Mouse (Mus musculus) lung, postnatal 0 days (tissue): ENCODE measurements around the gene Dpp7. TPM values are rescaled to one million over a fixed set of nuclear protein-coding genes. Genes with fewer than 3 reads are reported as not detected.

Source experiments
- ATAC-seq: fragments of 200-750 bp; cut with Nextera tagmentation; 2 replicates; pipeline ENCODE4 v1.8.0; 2017; ENCODE audit warnings: moderate library complexity
- DNase-seq: peaks from one replicate; pipeline ENCODE4 v3.0.0-alpha.2; 2016; ENCODE audit warnings: low spot score
- H3K27ac ChIP-seq: fragments of 300-500 bp; sonication (generic); 2 replicates; pipeline ENCODE4 v1.5.1; 2014; ENCODE audit warnings: antibody characterized with exemption, mild to moderate bottlenecking, low read length, mixed read lengths
- H3K27me3 ChIP-seq: fragments of 300-500 bp; sonication (generic); replicated peaks from 2 replicates; pipeline ENCODE4 v1.6.1; 2014; ENCODE audit warnings: low read length, mixed read lengths; ENCODE audit not compliant: insufficient read depth
- H3K36me3 ChIP-seq: fragments of 300-500 bp; sonication (generic); 2 replicates; pipeline ENCODE4 v1.6.1; 2014; ENCODE audit warnings: low read length, mixed read lengths; ENCODE audit not compliant: insufficient read depth
- H3K4me1 ChIP-seq: fragments of 300-500 bp; sonication (generic); 2 replicates; pipeline ENCODE4 v1.6.1; 2014; ENCODE audit warnings: antibody characterized with exemption, low read depth, low read length, mixed read lengths; ENCODE audit not compliant: insufficient read depth
- H3K4me2 ChIP-seq: fragments of 300-500 bp; sonication (generic); replicated peaks from 2 replicates; pipeline ENCODE4 v1.6.1; 2014; ENCODE audit warnings: low read depth, mild to moderate bottlenecking, low read length, moderate library complexity, mixed read lengths
- H3K4me3 ChIP-seq: fragments of 300-500 bp; sonication (generic); 2 replicates; pipeline ENCODE4 v1.5.1; 2014; ENCODE audit warnings: low read depth, low read length
- H3K9ac ChIP-seq: fragments of 300-500 bp; sonication (generic); replicated peaks from 2 replicates; pipeline ENCODE4 v1.6.1; 2014; ENCODE audit warnings: low read depth, mild to moderate bottlenecking
- H3K9me3 ChIP-seq: fragments of 300-500 bp; sonication (generic); 2 replicates; pipeline ENCODE4 v1.6.1; 2016; ENCODE audit warnings: low read length, mixed read lengths
- CTCF ChIP-seq: IDR thresholded peaks from 2 replicates; pipeline ENCODE4 v1.5.1; 2016; ENCODE audit warnings: antibody characterized with exemption, mild to moderate bottlenecking
- EP300 ChIP-seq: IDR thresholded peaks from 2 replicates; pipeline ENCODE4 v1.6.1; 2016; ENCODE audit warnings: antibody characterized with exemption, mild to moderate bottlenecking, control low read depth
- WGBS: fragments of 180-500 bp; shearing (Covaris S2); extraction: QIAGEN DNeasy Blood & Tissue Kit; methylation state at CpG from one replicate; pipeline ENCODE4 v1.1.7; 2014; 5-methylcytosine and 5-hydroxymethylcytosine counted together
- polyA plus RNA-seq: library from polyadenylated mRNA; unstranded; fragments of >200 nt; fragmentation: Nextera tagmentation; extraction: Ambion mirVana; gene quantifications from 2 replicates; pipeline ENCODE4 v1.2.1, GENCODE M21; 2015

The Dpp7 gene
- polyA plus RNA-seq, 1 experiment from 2014 or later: 11.1 TPM

DNA sequence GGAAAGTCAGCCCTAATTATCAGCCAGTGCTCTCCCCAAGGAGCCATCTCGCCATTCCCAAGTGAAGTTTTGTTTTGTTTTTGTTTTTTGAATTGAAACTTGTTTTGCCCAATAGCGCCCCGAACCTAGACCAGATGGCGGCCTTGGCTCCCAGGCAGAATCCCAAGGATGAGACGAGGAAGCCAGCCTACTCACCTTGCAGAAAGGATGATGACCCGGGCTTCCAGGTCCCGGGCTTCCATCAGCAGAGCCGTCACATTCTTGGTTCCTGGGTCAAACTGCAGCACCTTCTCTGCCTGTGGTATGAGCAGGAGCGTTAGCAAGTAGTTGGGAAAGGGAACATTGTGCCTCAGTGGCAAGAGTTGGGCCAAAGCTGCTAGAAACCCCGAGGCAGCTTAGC is 46.0 kb downstream of the Dpp7 start:
- TF ChIP-seq CTCF: no peak
- no peak for TF ChIP-seq EP300
- H3K27ac ChIP-seq: no peak overlapping the region
- no peak overlapping the region for H3K4me3 ChIP-seq
- WGBS: 50% methylated on average over 10 of the region's 10 CpGs
- peaks cover 18% of the 10 kb centered on the region for H3K27me3 ChIP-seq
- ATAC-seq (no peak), DNase-seq (no peak)
- H3K9ac ChIP-seq: no peak overlapping the region
- H3K4me1 ChIP-seq: no peaks in the 10 kb centered on the region
- H3K36me3 ChIP-seq: no peaks in the 10 kb centered on the region
- H3K9me3 ChIP-seq: no peaks in the 10 kb centered on the region
- H3K4me2 ChIP-seq: no peak overlapping the region

- no peaks in the 10 kb centered on the region for H3K9me3 ChIP-seq
- DNase-seq (no peak), ATAC-seq (no peak)
- peaks cover 15% of the 10 kb centered on the region; the same call in 1 of the 2 replicates for H3K27me3 ChIP-seq
- no peak overlapping the region for H3K9ac ChIP-seq
- no peaks in the 10 kb centered on the region for H3K36me3 ChIP-seq
- H3K27ac ChIP-seq: no peak overlapping the region
- no peaks in the 10 kb centered on the region for H3K4me1 ChIP-seq
- 49% methylated on average over 14 of the region's 14 CpGs for WGBS
- TF ChIP-seq EP300: no peak
- no peak for TF ChIP-seq CTCF
- no peak overlapping the region for H3K4me3 ChIP-seq
- H3K4me2 ChIP-seq: 0 out of 2 replicates have a peak overlapping the region, but pooled peaks have one; percentile 60
Observed at GRCm38 (mm10) chr2:25305587-25306359, 50.4 kb downstream of the Dpp7 start.

GRCm38 (mm10) chr2:25304657-25305541 is 51.3 kb downstream of the Dpp7 start:
- Histone ChIP-seq H3K27me3 (peaks cover 9% of the 10 kb centered on the region; the same call in 1 of the 2 replicates), H3K36me3 (no peaks in the 10 kb centered on the region), H3K9me3 (no peaks in the 10 kb centered on the region), H3K4me1 (no peaks in the 10 kb centered on the region), H3K4me2 (peak overlapping the region; percentile 60), H3K27ac (no peak overlapping the region), H3K9ac (no peak overlapping the region), H3K4me3 (peak overlapping the region; percentile 34; the same call in 1 of the 2 replicates)
- TF ChIP-seq EP300 (no peak), CTCF (no peak)
- DNase-seq: no peak
- peak; percentile 14 for ATAC-seq
- 2% methylated on average over 43 of the region's 45 CpGs for WGBS

DNA sequence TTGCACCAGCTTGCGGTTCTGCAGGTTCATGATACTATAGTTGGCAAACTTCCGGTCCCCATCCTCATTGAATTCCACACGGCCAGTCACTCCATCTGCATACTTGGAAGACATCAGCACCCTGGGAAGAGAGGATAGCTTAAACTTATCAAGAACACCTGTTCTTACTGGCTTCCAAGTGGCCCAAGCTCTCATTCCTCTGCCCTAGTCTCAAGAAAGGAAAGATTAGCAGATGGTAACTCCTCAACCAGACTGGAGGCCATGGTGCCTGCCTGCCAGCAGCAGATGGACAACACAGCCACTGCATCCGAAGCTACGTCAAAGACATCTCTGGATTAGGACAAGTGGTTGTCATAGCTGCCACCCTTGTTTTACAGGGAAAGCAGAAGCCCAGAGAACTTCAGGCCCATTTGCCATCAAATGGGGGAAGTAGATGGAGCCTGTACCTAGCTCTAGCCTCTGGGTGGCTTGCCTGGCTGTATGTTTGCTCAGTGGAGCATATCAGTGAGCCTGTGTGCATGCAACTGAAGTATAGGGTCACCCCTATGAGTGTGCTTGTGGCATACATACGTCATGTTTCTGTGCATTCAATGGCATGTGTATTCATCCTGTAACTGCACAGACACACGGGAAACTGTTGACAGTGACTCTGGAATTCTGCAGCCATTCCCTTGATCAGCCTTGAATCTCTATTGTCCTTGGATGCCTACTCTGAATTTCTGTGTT is 52.1 kb downstream of the Dpp7 start:
- Histone ChIP-seq H3K4me1 (no peaks in the 10 kb centered on the region), H3K36me3 (no peaks in the 10 kb centered on the region), H3K4me3 (no peak overlapping the region), H3K9me3 (no peaks in the 10 kb centered on the region), H3K4me2 (no peak overlapping the region), H3K27ac (no peak overlapping the region), H3K9ac (no peak overlapping the region), H3K27me3 (peaks cover 9% of the 10 kb centered on the region; the same call in 1 of the 2 replicates)
- TF ChIP-seq EP300 (no peak), CTCF (no peak)
- no peak for DNase-seq
- no peak for ATAC-seq
- WGBS: 65% methylated on average over 7 of the region's 7 CpGs

- no peak overlapping the region for H3K4me2 ChIP-seq
- H3K4me1 ChIP-seq: no peaks in the 10 kb centered on the region
- DNase-seq: no peak
- no peak for ATAC-seq
- H3K27ac ChIP-seq: no peak overlapping the region
- H3K4me3 ChIP-seq: no peak overlapping the region
- H3K9ac ChIP-seq: no peak overlapping the region
- peaks cover 9% of the 10 kb centered on the region; the same call in 1 of the 2 replicates for H3K27me3 ChIP-seq
- no peaks in the 10 kb centered on the region for H3K9me3 ChIP-seq
- TF ChIP-seq EP300 (no peak), CTCF (no peak)
- WGBS: 79% methylated on average over 3 of the region's 3 CpGs
- no peaks in the 10 kb centered on the region for H3K36me3 ChIP-seq
Observed at GRCm38 (mm10) chr2:25303452-25303851, 52.7 kb downstream of the Dpp7 start.

Other genes starting within 250 kb of the Dpp7 start
- 14.1 and 16.0 TPM in 2 replicates for gene Nrarp, start 175.6 kb downstream of the Dpp7 start, polyA plus RNA-seq
- gene Tor4a, start 159.5 kb downstream of the Dpp7 start, polyA plus RNA-seq: 13.8 and 14.8 TPM in 2 replicates
- gene Nelfb, start 144.9 kb downstream of the Dpp7 start, polyA plus RNA-seq: 74.0 and 80.1 TPM in 2 replicates
- 0.12 TPM in 1 of 2 replicates, not detected in the other for gene Stpg3, start 141.7 kb downstream of the Dpp7 start, polyA plus RNA-seq
- 0.32 and 0.98 TPM in 2 replicates for gene Fam166a, start 137.6 kb downstream of the Dpp7 start, polyA plus RNA-seq
- 344 and 386 TPM in 2 replicates for gene Tubb4b, start 131.7 kb downstream of the Dpp7 start, polyA plus RNA-seq
- gene Slc34a3, start 122.0 kb downstream of the Dpp7 start, polyA plus RNA-seq: not detected in 2 replicates
- gene Rnf224, start 119.6 kb downstream of the Dpp7 start, polyA plus RNA-seq: 0.10 TPM in 1 of 2 replicates, not detected in the other
- gene Rnf208, start 114.1 kb downstream of the Dpp7 start, polyA plus RNA-seq: 3.4 TPM in 2 replicates
- gene Cysrt1, start 113.9 kb downstream of the Dpp7 start, polyA plus RNA-seq: 0.69 and 0.85 TPM in 2 replicates
- gene AL732309.1, start 109.5 kb downstream of the Dpp7 start, polyA plus RNA-seq: 4.1 and 4.3 TPM in 2 replicates
- 43.2 and 44.9 TPM in 2 replicates for gene Tmem203, start 100.9 kb downstream of the Dpp7 start, polyA plus RNA-seq
- gene Tprn, start 93.7 kb downstream of the Dpp7 start, polyA plus RNA-seq: 7.2 and 7.4 TPM in 2 replicates
- 146 and 173 TPM in 2 replicates for gene Ssna1, start 83.9 kb downstream of the Dpp7 start, polyA plus RNA-seq
- gene Anapc2, start 83.9 kb downstream of the Dpp7 start, polyA plus RNA-seq: 88.4 and 89.0 TPM in 2 replicates
- not detected in 2 replicates for gene Tmem210, start 68.2 kb downstream of the Dpp7 start, polyA plus RNA-seq
- 42.2 and 46.5 TPM in 2 replicates for gene Lrrc26, start 66.4 kb downstream of the Dpp7 start, polyA plus RNA-seq
- 0.30 and 0.36 TPM in 2 replicates for gene Grin1, start 37.2 kb downstream of the Dpp7 start, polyA plus RNA-seq
- 36.8 and 40.9 TPM in 2 replicates for gene Man1b1, start 24.0 kb downstream of the Dpp7 start, polyA plus RNA-seq
- 74.4 and 75.5 TPM in 2 replicates for gene Uap1l1, start 9.3 kb upstream of the Dpp7 start, polyA plus RNA-seq
- gene Sapcd2, start 16.0 kb upstream of the Dpp7 start, polyA plus RNA-seq: 2.2 and 2.4 TPM in 2 replicates
- 2.6 and 2.8 TPM in 2 replicates for gene Entpd2, start 39.5 kb upstream of the Dpp7 start, polyA plus RNA-seq
- 42.7 and 45.3 TPM in 2 replicates for gene Npdc1, start 43.0 kb upstream of the Dpp7 start, polyA plus RNA-seq
- gene Fut7, start 66.9 kb upstream of the Dpp7 start, polyA plus RNA-seq: 0.32 and 0.45 TPM in 2 replicates
- 2.7 and 4.0 TPM in 2 replicates for gene Abca2, start 72.3 kb upstream of the Dpp7 start, polyA plus RNA-seq
- 633 and 715 TPM in 2 replicates for gene Clic3, start 100.5 kb upstream of the Dpp7 start, polyA plus RNA-seq
- gene Paxx, start 104.7 kb upstream of the Dpp7 start, polyA plus RNA-seq: 67.4 and 68.9 TPM in 2 replicates
- 5.8 and 6.1 TPM in 2 replicates for gene Ptgds, start 113.7 kb upstream of the Dpp7 start, polyA plus RNA-seq
- gene Lcn12, start 137.6 kb upstream of the Dpp7 start, polyA plus RNA-seq: not detected in 2 replicates
- gene Fbxw5, start 144.4 kb upstream of the Dpp7 start, polyA plus RNA-seq: 39.7 and 43.4 TPM in 2 replicates
- gene C8g, start 145.4 kb upstream of the Dpp7 start, polyA plus RNA-seq: 2.6 and 3.2 TPM in 2 replicates
- gene Traf2, start 190.6 kb upstream of the Dpp7 start, polyA plus RNA-seq: 20.7 and 21.0 TPM in 2 replicates
- gene Edf1, start 201.5 kb upstream of the Dpp7 start, polyA plus RNA-seq: 297 and 329 TPM in 2 replicates
- 0.31 and 1.2 TPM in 2 replicates for gene Mamdc4, start 218.5 kb upstream of the Dpp7 start, polyA plus RNA-seq
- 97.7 and 103 TPM in 2 replicates for gene Phpt1, start 218.9 kb upstream of the Dpp7 start, polyA plus RNA-seq
- 0.07 TPM in 1 of 2 replicates, not detected in the other for gene Ajm1, start 225.4 kb upstream of the Dpp7 start, polyA plus RNA-seq